Mouse (Mus musculus) heart, embryonic 12.5 days (tissue): ENCODE data around the gene Dusp2. TPM values are rescaled to one million over a fixed set of nuclear protein-coding genes. Genes with fewer than 3 reads are reported as not detected.

ENCODE experiments used
- ATAC-seq: fragments of 200-750 bp; cut with Nextera tagmentation; 2 replicates; pipeline ENCODE4 v1.8.0; 2017; ENCODE audit warnings: moderate TSS enrichment, moderate library complexity; ENCODE audit not compliant: insufficient number of reproducible peaks, low FRiP score
- H3K27ac ChIP-seq: fragments of 300-500 bp; sonication (generic); 2 replicates; pipeline ENCODE4 v1.5.1; 2016; ENCODE audit warnings: mild to moderate bottlenecking, moderate library complexity; ENCODE audit not compliant: poor library complexity, severe bottlenecking
- H3K27me3 ChIP-seq: fragments of 300-500 bp; sonication (generic); replicated peaks from 2 replicates; pipeline ENCODE4 v1.6.1; 2016; ENCODE audit warnings: mild to moderate bottlenecking, moderate library complexity
- H3K36me3 ChIP-seq: fragments of 300-500 bp; sonication (generic); 2 replicates; pipeline ENCODE4 v1.6.1; 2016; ENCODE audit warnings: mild to moderate bottlenecking, moderate library complexity
- H3K4me1 ChIP-seq: fragments of 300-500 bp; sonication (generic); replicated peaks from 2 replicates; pipeline ENCODE4 v1.6.1; 2016; ENCODE audit warnings: mild to moderate bottlenecking
- H3K4me2 ChIP-seq: fragments of 300-500 bp; sonication (generic); 2 replicates; pipeline ENCODE4 v1.6.1; 2016; ENCODE audit warnings: mild to moderate bottlenecking, moderate library complexity
- H3K4me3 ChIP-seq: fragments of 300-500 bp; sonication (generic); 2 replicates; pipeline ENCODE4 v1.5.1; 2016; ENCODE audit warnings: mild to moderate bottlenecking
- H3K9ac ChIP-seq: fragments of 300-500 bp; sonication (generic); 2 replicates; pipeline ENCODE4 v1.6.1; 2016; ENCODE audit warnings: mild to moderate bottlenecking, moderate library complexity
- H3K9me3 ChIP-seq: fragments of 300-500 bp; sonication (generic); replicated peaks from 2 replicates; pipeline ENCODE4 v1.6.1; 2016; ENCODE audit warnings: mild to moderate bottlenecking, moderate library complexity
- WGBS: fragments of 180-500 bp; shearing (Covaris S2); methylation state at CpG from one replicate; pipeline ENCODE4 v1.1.7; 2016; 5-methylcytosine and 5-hydroxymethylcytosine counted together
- polyA plus RNA-seq: library from polyadenylated mRNA; unstranded; fragments of >200 nt; fragmentation: Nextera tagmentation; extraction: Ambion mirVana; gene quantifications from 2 replicates; pipeline ENCODE4 v1.2.1, GENCODE M21; 2016

The Dusp2 gene
- polyA plus RNA-seq, 1 experiment from 2014 or later: 26.3 TPM

- Histone ChIP-seq H3K9ac (no peak overlapping the region), H3K4me1 (peaks cover 6% of the 10 kb centered on the region; the same call in 1 of the 2 replicates), H3K9me3 (peaks cover 4% of the 10 kb centered on the region; the same call in 1 of the 2 replicates), H3K4me2 (no peak overlapping the region), H3K27ac (no peak overlapping the region), H3K4me3 (no peak overlapping the region), H3K27me3 (no peaks in the 10 kb centered on the region), H3K36me3 (no peaks in the 10 kb centered on the region)
- 43% methylated on average over 2 of the region's 2 CpGs for WGBS
- no peak for ATAC-seq
Measured at GRCm38 (mm10) chr2:127310246-127310645, 25.7 kb upstream of the Dusp2 start.

DNA sequence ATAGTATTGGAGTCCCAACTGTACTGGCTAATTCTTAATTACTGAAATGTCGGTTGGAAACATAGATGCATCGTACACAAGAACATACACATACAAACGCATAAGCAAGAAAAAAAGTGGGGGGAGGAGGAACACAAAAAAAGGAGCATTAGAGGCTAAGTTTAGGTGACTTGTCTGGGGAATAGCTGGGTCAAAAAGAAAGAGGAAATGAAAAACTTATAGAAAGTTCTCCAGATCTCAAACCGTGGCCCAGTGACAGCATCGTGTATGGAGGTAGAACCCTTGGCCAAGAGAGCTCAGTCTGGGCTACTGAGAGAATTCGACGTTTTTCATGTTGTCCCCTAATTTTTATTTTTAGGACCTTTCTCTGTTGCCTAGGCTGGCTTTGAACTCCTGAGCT is 25.3 kb upstream of the Dusp2 start:
- 88% methylated on average over 7 of the region's 7 CpGs for WGBS
- Histone ChIP-seq H3K36me3 (no peaks in the 10 kb centered on the region), H3K4me1 (peaks cover 6% of the 10 kb centered on the region; the same call in 1 of the 2 replicates), H3K4me2 (no peak overlapping the region), H3K27ac (no peak overlapping the region), H3K27me3 (no peaks in the 10 kb centered on the region), H3K4me3 (no peak overlapping the region), H3K9me3 (peaks cover 4% of the 10 kb centered on the region; the same call in 1 of the 2 replicates), H3K9ac (no peak overlapping the region)
- no peak for ATAC-seq

DNA sequence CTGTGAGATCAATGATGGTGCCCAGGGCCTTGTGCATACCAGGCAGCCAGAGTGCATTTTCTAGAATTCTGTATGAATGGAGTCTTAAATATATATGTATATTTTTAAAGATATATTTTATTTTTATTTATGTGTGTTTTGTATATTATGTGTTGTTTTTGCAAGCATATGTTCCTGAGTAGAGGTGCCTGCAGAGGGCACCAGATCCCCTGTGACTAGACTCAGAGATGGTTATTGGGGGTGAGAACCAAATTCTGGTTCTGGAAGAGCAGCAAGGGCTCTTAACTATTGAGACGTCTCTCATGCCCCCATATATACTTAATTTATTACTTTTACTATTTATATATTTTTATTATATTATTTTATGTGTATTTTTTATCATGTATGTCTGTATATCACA is 24.8 kb upstream of the Dusp2 start:
- Histone ChIP-seq H3K4me2 (no peak overlapping the region), H3K9ac (no peak overlapping the region), H3K27ac (no peak overlapping the region), H3K9me3 (peaks cover 4% of the 10 kb centered on the region; the same call in 1 of the 2 replicates), H3K4me3 (no peak overlapping the region), H3K36me3 (no peaks in the 10 kb centered on the region), H3K27me3 (no peaks in the 10 kb centered on the region), H3K4me1 (peaks cover 6% of the 10 kb centered on the region; the same call in 1 of the 2 replicates)
- ATAC-seq: no peak
- 85% methylated on average over 1 of the region's 1 CpGs for WGBS

DNA sequence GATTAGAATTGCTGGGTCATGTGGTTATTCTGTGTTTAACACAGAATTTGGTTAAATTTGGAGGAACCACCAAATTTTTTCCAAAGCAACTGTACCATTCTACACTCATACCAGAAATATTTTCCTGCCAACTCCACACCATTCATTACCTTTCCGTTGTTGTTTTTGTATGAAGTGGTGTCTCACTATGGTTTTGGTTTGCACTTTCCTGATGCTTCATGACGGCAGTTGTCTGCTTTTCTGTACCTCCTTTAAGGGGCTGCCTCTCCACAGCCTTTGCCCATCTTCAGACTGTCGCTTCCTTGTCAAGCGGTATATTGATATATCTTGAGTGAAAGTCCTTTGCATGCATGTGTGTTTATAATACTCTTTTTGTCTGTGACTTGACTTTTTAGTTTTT is 23.2 kb upstream of the Dusp2 start:
- Histone ChIP-seq H3K27me3 (no peaks in the 10 kb centered on the region), H3K27ac (no peak overlapping the region), H3K4me1 (peaks cover 6% of the 10 kb centered on the region; the same call in 1 of the 2 replicates), H3K4me2 (no peak overlapping the region), H3K4me3 (no peak overlapping the region), H3K36me3 (no peaks in the 10 kb centered on the region), H3K9me3 (peaks cover 4% of the 10 kb centered on the region; the same call in 1 of the 2 replicates), H3K9ac (no peak overlapping the region)
- WGBS: 88% methylated on average over 4 of the region's 4 CpGs
- ATAC-seq: no peak

DNA sequence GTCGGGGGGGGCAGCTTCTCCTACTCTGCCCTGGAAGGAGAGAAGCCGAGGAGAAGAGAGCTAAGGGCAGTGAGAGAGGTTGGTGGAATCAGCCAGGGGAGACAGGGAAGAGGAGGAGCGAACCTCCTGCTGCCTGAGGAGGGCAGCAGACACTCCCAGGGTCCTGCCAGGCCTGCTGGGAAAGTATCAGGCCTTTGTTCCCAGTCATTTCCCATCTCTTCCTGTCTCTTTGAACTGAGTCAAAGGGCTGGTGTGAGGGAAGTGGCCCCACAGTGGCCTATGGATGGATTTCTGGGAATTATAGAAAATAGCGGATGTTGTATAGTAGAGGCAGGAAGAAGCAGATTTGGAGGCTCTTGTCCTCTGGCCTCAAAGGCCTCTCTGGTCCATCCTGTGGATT is 22.1 kb upstream of the Dusp2 start:
- H3K4me1 ChIP-seq: peaks cover 6% of the 10 kb centered on the region; the same call in 1 of the 2 replicates
- H3K27me3 ChIP-seq: no peaks in the 10 kb centered on the region
- H3K36me3 ChIP-seq: no peaks in the 10 kb centered on the region
- ATAC-seq: peak; percentile 49
- H3K27ac ChIP-seq: peak overlapping the region; percentile 60
- no peak overlapping the region for H3K4me2 ChIP-seq
- WGBS: 43% methylated on average over 4 of the region's 4 CpGs
- H3K4me3 ChIP-seq: no peak overlapping the region
- peaks cover 4% of the 10 kb centered on the region; the same call in 1 of the 2 replicates for H3K9me3 ChIP-seq
- H3K9ac ChIP-seq: no peak overlapping the region

DNA sequence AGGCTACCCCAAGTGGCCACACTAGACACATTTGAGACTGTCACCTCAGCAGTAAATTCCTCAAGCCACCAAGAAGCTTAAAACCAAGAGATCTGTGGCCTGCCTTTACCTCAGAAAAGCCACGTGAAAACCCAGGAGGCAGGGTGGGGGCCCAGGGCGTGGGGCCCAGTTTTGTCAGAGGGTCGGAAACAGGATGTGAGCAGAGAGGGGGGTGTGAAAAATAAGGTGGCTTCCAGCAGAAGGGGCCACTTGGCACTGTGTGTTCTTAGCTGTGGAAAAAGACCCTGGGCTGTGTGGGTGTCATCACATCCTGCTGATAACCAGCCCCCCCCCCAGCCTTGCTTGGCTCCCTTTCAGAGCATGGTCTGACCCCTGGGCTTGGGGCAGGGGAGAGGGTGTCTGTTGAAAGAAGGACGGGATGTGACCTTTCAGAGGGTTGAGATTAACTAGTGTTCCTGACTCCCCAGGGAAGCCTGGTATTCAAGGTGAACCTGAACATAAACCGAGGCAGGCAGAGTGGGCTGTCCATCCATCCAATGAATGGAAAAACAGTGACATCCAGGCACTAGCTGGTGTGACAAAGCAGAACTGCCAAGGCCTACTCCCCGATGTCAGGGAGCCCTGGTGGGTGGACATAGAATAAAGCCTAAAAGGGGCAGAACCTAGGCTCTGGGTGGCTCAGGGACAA is 21.3 kb upstream of the Dusp2 start:
- Histone ChIP-seq H3K4me2 (no peak overlapping the region), H3K36me3 (no peaks in the 10 kb centered on the region), H3K27ac (peak overlapping the region; percentile 60), H3K4me3 (no peak overlapping the region), H3K9ac (no peak overlapping the region), H3K9me3 (peaks cover 4% of the 10 kb centered on the region; the same call in 1 of the 2 replicates), H3K4me1 (peaks cover 6% of the 10 kb centered on the region; the same call in 1 of the 2 replicates), H3K27me3 (no peaks in the 10 kb centered on the region)
- peak; percentile 88 for ATAC-seq
- WGBS: 49% methylated on average over 6 of the region's 6 CpGs

GRCm38 (mm10) chr2:127315155-127315470 is 20.8 kb upstream of the Dusp2 start:
- Histone ChIP-seq H3K4me1 (peaks cover 6% of the 10 kb centered on the region; the same call in 1 of the 2 replicates), H3K4me2 (no peak overlapping the region), H3K27ac (peak overlapping the region; percentile 60), H3K36me3 (no peaks in the 10 kb centered on the region), H3K27me3 (no peaks in the 10 kb centered on the region), H3K9me3 (peaks cover 4% of the 10 kb centered on the region; the same call in 1 of the 2 replicates), H3K4me3 (no peak overlapping the region), H3K9ac (no peak overlapping the region)
- 0 out of 2 replicates have a peak, but pooled peaks have one; percentile 2 for ATAC-seq
- 81% methylated on average over 1 of the region's 1 CpGs for WGBS

- 75% methylated on average over 5 of the region's 5 CpGs for WGBS
- H3K4me3 ChIP-seq: no peak overlapping the region
- no peak overlapping the region for H3K4me2 ChIP-seq
- no peak for ATAC-seq
- H3K27ac ChIP-seq: no peak overlapping the region
- H3K27me3 ChIP-seq: no peaks in the 10 kb centered on the region
- H3K4me1 ChIP-seq: peaks cover 6% of the 10 kb centered on the region; the same call in 1 of the 2 replicates
- H3K36me3 ChIP-seq: no peaks in the 10 kb centered on the region
- peaks cover 4% of the 10 kb centered on the region; the same call in 1 of the 2 replicates for H3K9me3 ChIP-seq
- H3K9ac ChIP-seq: no peak overlapping the region
Measured at GRCm38 (mm10) chr2:127316431-127316830, 19.5 kb upstream of the Dusp2 start.

GRCm38 (mm10) chr2:127318136-127318535 is 17.8 kb upstream of the Dusp2 start:
- whole genome bisulfite sequencing: 74% methylated on average over 4 of the region's 4 CpGs
- H3K27me3 ChIP-seq: no peaks in the 10 kb centered on the region
- H3K4me3 ChIP-seq: no peak overlapping the region
- no peak for ATAC-seq
- H3K9ac ChIP-seq: no peak overlapping the region
- H3K4me1 ChIP-seq: peaks cover 8% of the 10 kb centered on the region; the same call in 1 of the 2 replicates
- H3K27ac ChIP-seq: no peak overlapping the region
- H3K36me3 ChIP-seq: no peaks in the 10 kb centered on the region
- no peaks in the 10 kb centered on the region for H3K9me3 ChIP-seq
- H3K4me2 ChIP-seq: no peak overlapping the region

- ATAC-seq: no peak
- no peak overlapping the region for H3K27ac ChIP-seq
- H3K27me3 ChIP-seq: no peaks in the 10 kb centered on the region
- H3K9ac ChIP-seq: no peak overlapping the region
- H3K4me3 ChIP-seq: no peak overlapping the region
- H3K36me3 ChIP-seq: no peaks in the 10 kb centered on the region
- WGBS: 60% methylated on average over 4 of the region's 4 CpGs
- no peaks in the 10 kb centered on the region for H3K9me3 ChIP-seq
- no peak overlapping the region for H3K4me2 ChIP-seq
- H3K4me1 ChIP-seq: peaks cover 15% of the 10 kb centered on the region; the same call in 1 of the 2 replicates
Measured at GRCm38 (mm10) chr2:127319071-127319470, 16.9 kb upstream of the Dusp2 start.

DNA sequence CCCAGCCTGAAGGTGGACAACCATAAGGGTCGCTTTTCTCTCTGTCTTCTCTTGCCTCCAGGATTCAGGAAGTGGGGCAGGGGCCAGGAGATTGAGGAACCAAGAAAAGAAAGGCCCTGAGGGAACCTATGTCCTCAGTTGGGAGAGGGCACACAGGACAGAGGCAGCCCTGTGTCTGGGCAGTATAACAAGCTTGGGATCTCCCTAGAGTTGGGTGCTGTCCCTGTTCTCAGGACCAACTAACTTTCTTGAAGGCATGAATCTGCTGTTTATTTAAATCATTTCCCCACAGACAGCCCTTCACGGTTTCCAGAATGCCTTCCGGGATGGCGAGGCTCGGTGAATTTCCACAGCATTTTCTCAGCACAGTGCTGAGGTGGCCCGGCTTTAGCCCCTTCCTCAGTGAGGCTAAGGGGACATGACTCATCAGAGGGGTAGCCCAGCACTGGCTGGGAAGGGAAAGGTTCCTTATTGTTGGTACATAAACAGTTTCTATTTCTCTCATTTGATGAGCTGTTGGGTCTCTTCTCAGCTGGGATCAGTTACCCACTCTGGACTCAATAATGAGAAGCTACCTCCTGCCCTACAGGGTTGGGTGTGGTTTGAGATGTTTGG is 13.2 kb upstream of the Dusp2 start:
- Histone ChIP-seq H3K27ac (no peak overlapping the region), H3K9ac (no peak overlapping the region), H3K4me1 (peaks cover 11% of the 10 kb centered on the region; the same call in 1 of the 2 replicates), H3K9me3 (no peaks in the 10 kb centered on the region), H3K36me3 (no peaks in the 10 kb centered on the region), H3K4me3 (no peak overlapping the region), H3K27me3 (no peaks in the 10 kb centered on the region), H3K4me2 (no peak overlapping the region)
- 61% methylated on average over 6 of the region's 6 CpGs for WGBS
- no peak for ATAC-seq
